Mouse (Mus musculus) right cerebral cortex, postnatal 10 days (tissue): Measurements from ENCODE around the gene Cryba2.
A peak's percentile ranks its signal among the peaks of the same experiment; 100 is the strongest.

Experiments used
- DNase-seq, 2 experiments: peaks; one replicate each; pipeline ENCODE4 v3.0.0; 2021; ENCODE audit warnings: low spot score in 2 of 2

Cryba2 gene

DNA sequence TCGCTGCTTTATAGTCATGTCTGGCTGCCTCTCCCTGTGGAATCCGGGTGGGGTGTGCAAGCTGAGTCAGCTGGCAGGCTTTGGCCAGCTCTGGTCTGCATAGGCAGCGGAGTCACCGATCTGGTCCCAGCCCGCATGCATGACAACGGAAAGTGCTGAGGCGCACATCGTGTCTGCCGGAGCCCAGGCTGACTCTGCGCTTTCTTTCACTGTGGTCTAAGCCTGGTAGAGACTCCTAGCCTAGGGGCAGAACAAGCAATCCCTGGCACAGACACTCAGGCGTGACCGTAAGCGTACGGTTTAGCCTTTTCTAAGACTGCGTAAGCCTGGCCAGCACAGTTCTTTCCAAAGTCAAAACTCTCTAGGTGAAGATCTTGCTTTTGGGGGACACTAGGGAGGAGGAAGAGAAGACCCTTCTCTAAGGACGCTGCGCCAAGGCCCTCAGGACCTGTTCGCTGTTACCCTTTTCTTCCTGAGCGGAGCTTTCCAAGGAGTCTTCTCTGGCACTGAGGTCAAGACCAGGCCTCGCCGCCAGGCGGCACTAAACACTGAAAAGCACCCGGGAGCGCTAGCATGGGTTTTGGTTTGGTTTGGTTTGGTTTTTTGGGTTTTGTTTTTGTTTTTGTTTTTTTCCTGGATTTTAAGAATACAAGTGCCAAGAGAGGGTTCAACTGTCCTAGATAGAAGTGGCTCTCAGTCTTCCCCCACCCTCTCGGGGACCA, at the start of gene Cryba2:
Gene Cryba2, minus strand, starts transcription at position 10 of the 722 bp plus-strand sequence.
- DNase-seq, result peak in 1 of 2 experiments; percentile 69

DNA sequence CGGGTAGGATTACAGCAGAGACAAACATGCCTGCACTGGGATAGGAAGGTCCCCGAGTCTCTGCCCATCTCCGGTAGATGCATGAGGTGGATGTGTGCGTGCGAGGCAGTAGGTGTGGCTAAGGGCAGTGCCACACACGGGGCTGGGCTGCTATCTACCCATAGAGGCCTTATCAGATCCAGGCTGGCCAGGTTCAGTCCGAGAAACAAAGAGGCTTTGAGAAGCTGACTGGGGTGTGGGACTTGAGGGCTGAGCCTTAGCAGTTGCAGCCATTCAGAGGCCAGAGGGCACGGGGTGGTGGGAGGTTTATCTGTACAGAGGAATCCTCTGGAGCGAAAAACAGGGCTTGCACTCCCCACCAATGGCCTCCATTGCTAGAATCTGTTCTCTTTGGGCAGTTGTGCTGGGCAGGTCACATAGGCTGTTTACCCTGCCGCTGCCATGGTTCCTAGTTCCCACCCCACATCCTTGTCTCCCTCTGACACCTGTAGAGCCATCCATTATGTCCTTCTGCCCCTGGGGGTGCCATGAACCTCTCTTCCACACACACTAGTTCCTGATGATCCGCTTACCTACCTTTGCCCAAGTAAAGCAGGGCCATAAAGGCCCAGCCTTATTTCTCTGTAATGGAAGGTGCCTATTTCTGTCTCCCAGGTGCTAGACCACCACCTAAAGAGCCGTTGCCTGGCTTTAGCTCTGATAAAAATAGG, 48.9 kb upstream of the Cryba2 start:
- DNase-seq, result no peak

DNA sequence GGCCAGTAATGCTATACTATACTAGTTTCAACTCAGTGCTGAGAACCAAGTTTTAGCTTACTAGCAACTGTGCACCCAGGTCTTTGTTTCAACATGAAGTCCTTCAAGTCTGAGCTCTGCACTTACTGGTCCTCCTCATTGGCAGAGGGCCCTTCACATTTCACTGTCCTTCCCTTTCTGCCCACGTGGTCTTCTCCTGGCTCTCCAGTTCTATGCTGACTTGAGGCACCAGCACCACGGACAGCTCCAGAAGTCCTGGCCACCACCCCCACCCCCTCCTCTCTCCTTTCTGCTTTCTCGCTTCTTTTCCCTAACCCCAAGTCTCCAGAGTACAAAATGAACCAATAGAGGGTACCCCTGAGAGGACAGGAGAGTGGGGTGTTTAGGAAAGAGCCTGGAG, 46.8 kb upstream of the Cryba2 start:
- no peak for DNase-seq

DNA sequence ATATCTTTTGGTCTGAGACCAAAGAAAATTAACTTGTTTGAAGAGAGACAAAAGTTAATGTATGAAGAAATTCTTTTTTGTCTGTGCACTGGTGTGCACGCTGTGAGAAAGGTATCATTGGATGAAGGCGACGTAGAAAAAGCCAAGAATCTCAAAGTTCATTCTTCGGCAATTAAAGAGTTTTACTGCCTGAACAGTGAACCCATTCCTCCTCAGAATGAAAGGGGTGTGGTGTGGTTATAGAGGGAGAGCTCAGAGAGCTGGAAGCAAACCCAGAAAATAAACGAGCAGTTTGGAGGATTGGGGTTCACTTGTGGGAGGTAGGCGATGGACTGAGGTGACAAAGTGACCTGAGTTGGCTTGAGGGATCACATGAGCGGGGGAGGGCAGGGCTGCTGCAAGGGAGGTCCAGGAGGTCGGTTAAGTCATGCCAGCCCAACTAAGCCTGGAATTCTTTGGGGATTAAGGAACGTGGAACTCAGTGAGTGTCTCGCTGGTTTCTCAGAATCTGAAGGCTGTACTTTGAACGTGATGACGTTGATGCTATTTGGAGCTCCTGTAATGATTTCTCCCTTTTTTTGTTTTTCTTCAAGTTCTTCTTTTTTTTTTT, 43.4 kb upstream of the Cryba2 start:
- no peak for DNase-seq

DNA sequence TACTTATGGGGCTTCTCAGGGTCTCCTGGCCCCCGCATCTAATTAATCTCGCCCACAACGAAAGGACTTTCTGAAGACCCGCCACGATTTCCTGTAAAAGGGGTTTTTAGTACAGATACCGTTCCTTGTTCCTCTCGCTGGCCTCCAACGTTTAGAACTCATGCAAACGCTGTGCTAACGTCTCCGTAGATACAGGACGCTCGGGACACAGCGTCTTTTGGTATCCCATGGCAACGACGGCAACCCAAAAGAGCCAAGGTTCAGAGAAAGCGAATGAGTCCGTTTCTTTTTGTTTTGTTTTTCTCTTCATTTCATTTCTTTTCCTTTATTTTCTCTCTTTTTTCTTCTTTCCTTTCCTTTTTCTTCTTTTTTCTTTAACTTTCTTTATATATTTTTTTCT, 42.5 kb upstream of the Cryba2 start, which contains the start of gene Cfap65:
Gene Cfap65, minus strand, starts transcription at position 198 of the 400 bp plus-strand sequence.
- DNase-seq, result peak; percentile 86 to 87

DNA sequence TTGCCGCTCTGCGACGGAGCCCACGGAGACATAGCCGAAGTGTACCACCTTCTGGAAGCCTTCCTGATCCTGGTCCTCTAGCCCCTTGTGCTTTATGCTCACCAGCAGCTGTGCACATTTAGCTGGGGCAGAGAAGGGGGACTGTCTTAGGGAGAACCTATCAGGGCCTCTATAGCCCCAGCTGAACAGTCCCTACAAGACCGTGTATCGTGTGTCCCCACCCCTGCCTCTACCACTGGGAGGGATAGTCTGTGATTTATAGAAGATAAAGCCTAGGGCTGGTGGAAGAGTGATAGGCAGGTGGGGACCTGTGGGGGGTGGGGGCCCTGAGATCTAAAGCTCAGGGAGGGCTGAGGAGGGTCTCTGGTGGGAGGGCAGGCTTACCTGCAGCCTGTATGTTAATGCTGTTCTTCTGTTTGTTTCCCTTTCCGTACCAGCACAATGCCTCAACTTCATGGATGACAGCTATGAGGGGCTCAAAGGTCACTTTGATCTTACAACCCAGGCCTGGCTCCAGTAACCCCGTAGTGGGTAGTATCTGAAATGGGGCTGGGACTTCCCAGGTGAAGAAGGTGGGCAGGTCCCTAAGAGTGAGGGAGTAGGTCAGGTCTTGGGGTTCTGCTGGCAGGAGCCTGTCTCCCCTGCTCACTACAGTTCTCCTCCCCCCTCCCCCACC, 34.8 kb upstream of the Cryba2 start:
- no peak for DNase-seq

DNA sequence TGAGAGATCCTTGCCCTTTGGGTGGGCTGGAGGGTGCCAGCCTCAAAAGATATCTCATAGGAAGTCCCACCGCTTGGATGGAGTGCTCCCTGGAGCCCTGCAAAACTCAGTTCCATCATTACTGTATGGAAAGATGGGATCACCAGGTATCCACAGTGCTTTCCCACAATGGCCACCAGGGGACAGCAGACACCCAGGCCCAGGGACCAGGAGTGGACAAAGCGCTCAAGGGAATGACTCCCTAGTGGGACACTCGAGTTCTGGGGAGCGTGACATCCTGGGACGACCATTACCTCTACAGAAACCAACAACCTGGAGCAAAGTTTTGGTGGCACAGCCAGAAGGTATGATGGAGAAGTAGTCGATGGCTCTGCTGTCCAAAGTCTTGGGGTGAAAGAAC, 33.8 kb upstream of the Cryba2 start:
- DNase-seq, result peak in 1 of 2 experiments; percentile 49

DNA sequence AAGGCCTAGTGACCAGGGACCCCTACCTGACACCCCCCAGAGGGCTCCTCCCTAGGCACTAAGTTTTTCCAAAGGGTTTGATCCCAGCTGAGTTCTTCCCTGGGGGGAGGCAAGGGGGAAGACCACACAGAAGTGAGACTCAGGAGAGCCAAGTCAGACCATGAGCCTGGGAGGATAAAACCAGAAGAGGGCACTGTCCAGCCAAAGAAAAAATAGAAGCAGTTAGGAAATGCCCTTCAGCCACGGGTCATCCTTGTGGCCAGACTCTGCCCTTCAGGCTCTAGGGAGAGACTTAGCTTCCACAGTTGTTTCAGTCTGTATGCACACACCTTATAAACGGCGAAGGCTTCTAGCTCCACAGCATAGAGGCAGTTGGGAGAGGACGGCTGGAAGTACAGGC, 31.5 kb upstream of the Cryba2 start:
- DNase-seq, result no peak

DNA sequence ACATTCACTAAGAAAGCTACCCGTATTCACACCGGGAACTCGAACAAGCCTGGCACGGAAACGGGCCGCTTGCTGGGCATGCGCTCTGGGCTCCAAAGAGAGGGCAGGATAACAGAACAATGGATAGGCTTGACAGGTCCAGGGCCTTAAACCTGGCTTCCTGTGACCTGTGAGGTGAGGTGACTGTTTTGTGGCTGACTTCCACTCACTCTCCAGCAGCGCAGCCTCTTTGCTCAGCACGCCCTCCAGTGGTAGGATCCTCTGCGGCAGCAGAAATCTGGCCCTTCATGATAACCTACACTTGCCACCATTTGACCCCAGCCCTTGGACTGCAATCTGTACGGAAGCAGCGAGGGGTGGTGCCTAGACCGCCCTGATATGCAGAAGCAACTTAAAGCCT, 22.8 kb upstream of the Cryba2 start:
- no peak for DNase-seq

DNA sequence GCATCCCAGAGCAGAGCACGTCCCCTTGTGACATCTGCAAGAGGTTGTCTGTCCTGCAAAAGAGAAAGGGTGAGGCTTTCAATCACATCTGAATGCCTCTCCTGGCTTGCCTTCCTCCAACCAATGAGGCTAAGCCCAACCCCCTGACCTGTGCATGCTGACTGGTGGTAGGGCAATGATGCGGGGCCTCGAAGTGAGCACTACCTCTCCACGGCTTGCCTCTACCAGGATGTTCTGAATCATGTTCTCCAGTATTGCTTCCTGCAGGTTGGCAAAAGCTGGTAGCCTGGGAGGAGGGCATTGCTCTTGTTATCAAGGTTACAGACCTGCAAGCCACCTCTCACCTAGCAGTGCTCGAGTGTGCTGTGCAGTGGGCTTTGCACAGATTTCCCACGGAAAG, 9.2 kb upstream of the Cryba2 start:
- no peak for DNase-seq

DNA sequence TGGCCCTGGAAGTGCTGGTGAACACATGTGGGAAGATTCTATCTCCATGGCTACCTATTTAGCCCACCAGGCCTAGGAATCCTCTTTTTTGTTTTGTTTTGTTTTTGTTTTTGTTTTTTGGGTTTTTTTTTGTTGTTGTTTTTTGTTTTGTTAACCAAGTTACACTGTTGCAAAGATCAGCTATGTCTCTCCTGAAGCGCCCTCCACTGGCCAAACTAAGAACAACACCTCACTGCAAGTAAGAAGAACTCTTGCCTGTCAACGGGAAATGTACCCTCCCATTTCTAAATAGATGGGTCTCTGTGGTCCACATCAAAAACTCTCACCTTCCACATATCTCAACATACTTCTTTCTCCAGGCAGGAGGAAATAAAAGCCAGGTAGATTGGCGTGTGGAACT, 8.7 kb upstream of the Cryba2 start:
- peak in 1 of 2 experiments; percentile 67 for DNase-seq

DNA sequence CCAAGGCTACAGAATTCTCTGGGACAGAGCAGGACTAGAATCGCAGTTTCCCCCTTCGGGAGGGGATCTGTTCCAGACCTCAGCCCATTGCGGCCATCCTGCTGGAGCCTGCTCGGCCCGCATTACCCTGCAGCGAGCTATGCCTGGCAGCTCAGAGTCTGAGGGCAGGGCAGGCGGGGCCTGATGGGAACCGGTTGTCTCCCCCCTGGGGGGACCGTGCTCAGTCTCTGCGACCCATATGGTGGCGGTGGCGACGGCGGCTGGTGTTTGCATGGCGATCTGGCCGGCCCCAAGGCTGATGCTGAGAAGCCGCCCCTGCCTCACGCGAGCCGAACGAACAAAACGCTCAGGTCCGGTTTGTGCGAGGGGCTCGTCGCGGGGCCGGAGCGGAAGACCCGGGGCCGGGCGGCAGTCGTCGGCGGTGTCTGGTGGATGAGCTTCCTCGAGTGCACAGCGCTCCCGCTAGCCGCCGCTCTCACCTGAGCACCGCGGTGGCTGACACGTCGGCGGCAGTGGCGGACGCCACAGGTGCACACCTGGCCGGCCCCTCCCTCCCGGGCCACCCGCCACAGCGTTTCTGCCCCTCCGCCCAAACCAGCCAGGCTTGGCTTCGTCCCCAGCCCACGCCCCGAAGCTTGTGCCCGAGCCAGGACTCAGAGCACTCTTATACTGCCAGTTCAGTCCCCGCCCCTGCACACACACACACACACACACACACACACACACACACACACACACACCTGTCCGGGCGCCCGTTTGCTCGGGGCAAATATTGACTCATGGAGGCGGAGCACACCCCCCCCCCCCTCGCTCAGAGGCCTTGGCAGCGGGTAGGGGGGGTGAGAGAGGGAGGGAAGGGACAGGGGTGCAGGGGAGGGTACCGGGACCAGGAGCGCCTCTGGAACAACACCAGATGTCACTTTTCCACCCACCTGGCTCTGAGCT, 7.7 kb upstream of the Cryba2 start:
- DNase-seq, result no peak

DNA sequence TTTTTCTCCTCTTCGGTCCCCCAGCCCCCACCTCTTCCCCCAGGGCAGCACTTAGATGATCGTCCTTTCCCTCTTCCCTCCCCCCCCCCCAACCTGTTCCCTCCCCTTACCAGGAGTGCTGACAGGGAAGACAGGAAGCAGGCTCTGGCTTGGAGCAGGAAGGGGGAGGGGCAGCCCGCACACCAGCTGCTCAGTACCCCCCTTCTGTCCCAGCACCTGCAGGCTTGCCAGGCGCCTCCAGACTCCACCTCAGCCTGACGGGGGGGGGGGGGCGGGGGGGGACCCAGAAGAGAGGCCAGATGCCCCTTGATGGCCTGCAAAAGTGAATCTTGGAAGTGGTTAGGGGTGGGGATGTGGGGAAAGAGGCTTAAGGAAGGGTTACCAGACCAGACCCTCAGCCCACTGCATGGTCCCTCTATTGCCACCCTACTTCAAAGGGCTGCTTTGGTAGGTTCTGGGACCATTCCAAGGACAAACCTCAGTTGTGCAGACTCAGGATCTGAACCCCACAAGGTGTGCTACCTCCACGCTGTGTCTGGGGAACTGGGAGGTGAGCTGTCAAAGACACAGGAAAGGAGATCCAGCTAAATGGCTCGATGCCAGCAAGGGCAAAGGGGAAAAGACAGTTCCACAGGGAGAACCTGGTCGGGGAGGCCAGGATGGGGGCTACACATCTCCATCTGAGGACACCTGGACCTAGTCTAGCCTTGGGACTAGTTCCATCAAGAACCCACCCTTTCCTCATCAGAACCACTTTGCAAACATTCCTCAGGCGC, 5.9 kb upstream of the Cryba2 start:
- DNase-seq, result no peak

DNA sequence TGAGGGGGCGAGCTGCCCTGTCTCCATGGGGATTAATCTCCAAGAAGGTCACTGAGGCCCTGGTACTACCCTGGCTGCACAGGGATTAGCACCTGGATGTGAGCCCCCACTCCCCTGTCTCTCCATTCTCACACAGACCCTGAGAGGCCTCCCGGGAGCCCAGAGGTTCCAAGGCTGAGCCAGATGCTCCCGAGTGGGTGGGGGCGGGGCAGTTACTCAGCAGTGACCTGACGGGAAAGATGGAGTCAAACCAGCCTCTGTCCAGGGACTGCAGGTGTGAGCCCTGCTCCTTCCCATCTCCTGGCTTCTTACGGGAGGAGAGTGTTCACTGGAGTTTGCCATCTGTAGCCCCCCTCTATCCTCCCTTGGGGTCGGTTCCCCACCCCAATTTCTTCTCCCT, 5.0 kb upstream of the Cryba2 start:
- no peak for DNase-seq

DNA sequence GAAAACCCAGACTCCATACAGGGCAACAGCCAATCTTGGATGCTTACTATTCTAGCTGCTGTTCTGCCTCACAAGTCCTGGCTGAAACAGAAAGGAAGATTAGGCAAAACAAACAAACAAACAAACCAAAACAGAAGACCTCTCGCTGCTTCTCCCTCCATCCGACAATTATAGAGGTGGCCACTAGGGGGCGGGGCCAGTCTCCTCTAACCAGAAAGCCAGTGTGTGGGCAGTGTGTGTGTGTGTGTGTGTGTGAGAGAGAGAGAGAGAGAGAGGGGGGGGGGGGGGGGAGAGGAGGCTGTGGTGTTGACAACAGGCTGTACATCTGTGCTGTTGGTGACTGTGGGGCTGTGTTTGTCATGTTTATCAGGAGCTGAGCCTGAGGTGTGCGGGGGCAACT, 2.0 kb upstream of the Cryba2 start:
- peak; percentile 61 to 74 for DNase-seq

DNA sequence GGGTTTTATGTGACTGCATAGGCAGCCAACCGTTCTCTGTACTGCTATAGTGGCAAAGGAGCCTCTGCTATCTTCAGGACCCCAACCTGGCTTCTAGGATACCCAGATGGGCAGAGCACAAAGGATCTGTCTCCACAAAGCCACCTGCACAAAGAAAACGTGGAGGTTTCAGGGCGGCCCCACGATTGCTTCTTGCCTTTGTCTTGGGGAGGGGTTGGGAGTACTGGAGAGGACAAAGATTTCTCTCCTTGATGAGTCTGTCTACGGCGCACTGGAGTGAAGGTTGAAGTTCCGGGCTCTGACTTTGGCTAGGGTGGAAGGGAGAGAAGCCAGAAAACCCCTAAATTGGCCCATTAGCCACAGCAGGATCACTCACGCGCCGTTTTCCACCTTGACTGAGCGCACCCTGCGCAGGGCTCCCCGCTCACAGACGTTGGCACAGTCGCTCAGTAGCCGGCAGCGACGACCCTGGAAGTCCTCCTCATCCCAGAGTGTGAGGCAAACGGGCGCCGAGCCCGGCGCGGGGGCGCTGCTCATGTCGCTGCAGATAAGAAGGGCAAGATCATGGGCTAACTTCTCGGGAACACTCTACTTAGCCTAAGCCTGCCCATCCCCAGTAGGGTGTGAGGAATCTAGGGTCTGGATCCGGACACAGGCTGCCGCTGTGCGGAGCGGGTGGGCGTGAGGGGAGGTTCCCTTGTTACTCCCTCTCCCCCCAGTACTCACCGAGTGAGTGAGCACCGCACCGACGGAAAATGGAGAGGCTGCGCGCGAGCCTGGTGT, 401 bp downstream of the Cryba2 start:
- no peak for DNase-seq

DNA sequence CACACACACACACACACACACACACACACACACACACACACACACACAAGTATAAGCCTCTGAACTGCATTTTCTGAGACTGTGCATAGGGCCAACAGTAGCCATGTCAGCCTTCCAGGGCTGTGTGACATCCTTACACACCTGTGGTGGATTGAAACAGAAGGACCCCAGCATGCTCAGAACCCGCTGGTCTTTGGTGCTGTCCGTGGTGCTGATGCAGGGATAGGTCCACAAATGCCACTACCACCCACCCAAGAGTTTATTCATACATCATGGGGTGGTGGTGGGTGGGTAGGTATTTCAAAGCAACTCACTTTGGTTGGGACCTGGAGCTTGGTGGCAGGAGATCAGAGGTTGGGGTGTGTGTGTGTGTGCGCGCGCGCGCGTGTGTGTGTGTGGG, 1.4 kb downstream of the Cryba2 start:
- no peak for DNase-seq

DNA sequence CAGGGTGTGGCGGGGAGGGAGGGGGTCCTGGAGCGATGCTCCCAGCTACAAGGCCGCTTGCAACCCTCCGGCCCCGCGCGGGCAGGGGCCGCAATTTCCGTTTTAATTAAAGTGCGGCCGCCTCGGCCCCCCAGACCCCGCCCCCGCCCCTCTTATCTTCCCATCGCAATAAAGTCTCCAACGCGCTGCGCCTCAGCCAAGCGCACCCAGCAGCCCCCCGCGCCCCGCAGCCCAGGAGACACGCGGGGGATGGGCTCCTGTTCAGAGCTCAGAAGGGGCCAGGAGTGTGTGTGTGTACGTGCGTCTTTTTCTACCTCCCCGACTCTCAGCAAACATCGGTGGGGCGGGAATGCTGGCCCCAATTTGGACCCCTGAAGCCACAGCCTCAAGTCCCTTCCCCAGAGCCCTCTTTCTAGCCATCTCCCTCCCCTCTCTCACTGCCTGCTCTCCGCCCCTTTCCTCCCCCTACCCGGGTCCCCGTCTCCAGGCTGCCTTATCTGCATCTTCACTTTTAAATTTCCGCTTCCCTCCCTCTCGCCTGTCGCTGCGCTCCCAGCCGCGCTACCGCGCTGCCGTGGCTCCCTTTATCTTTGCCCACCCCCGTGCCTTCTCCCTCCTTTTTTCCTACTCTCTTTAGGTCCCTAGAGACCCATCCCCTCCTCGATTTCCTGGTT, 7.4 kb downstream of the Cryba2 start, which contains the start of gene Fev:
Gene Fev, minus strand, starts transcription at position 51 of the 674 bp plus-strand sequence.
- no peak for DNase-seq
